Mouse (Mus musculus) forebrain, embryonic 15.5 days (tissue): Measurements from ENCODE around the gene Me3. TPM values are rescaled to one million over a fixed set of nuclear protein-coding genes. Genes with fewer than 3 reads are reported as not detected.

Source experiments
- ATAC-seq: fragments of 200-750 bp; cut with Nextera tagmentation; replicated peaks from 2 replicates; pipeline ENCODE4 v1.8.0; 2017; ENCODE audit warnings: mild to moderate bottlenecking, moderate TSS enrichment, moderate library complexity
- H3K27ac ChIP-seq: fragments of 300-500 bp; sonication (generic); replicated peaks from 2 replicates; pipeline ENCODE4 v1.5.1; 2015; ENCODE audit warnings: mild to moderate bottlenecking, inconsistent platforms
- H3K27me3 ChIP-seq: fragments of 300-500 bp; sonication (generic); 2 replicates; pipeline ENCODE4 v1.6.1; 2015; ENCODE audit warnings: inconsistent platforms
- H3K36me3 ChIP-seq: fragments of 300-500 bp; sonication (generic); 2 replicates; pipeline ENCODE4 v1.6.1; 2015; ENCODE audit warnings: mild to moderate bottlenecking, inconsistent platforms
- H3K4me1 ChIP-seq: fragments of 300-500 bp; sonication (generic); 2 replicates; pipeline ENCODE4 v1.6.1; 2015; ENCODE audit warnings: inconsistent platforms
- H3K4me2 ChIP-seq: fragments of 300-500 bp; sonication (generic); replicated peaks from 2 replicates; pipeline ENCODE4 v1.6.1; 2015; ENCODE audit warnings: mild to moderate bottlenecking, inconsistent platforms
- H3K4me3 ChIP-seq: fragments of 300-500 bp; sonication (generic); 2 replicates; pipeline ENCODE4 v1.5.1; 2015; ENCODE audit warnings: mild to moderate bottlenecking, inconsistent platforms
- H3K9ac ChIP-seq: fragments of 300-500 bp; sonication (generic); replicated peaks from 2 replicates; pipeline ENCODE4 v1.6.1; 2015; ENCODE audit warnings: mild to moderate bottlenecking, inconsistent platforms
- H3K9me3 ChIP-seq: fragments of 300-500 bp; sonication (generic); 2 replicates; pipeline ENCODE4 v1.6.1; 2016; ENCODE audit warnings: inconsistent platforms
- WGBS: fragments of 180-500 bp; shearing (Covaris S2); methylation state at CpG from one replicate; pipeline ENCODE4 v1.1.7; 2015; ENCODE audit warnings: mixed read lengths; 5-methylcytosine and 5-hydroxymethylcytosine counted together
- polyA plus RNA-seq: library from polyadenylated mRNA; unstranded; fragments of >200 nt; fragmentation: Nextera tagmentation; extraction: Ambion mirVana; gene quantifications from 2 replicates; pipeline ENCODE4 v1.2.1, GENCODE M21; 2015

The Me3 gene
- polyA plus RNA-seq, 1 experiment from 2014 or later = 3.1 TPM

DNA sequence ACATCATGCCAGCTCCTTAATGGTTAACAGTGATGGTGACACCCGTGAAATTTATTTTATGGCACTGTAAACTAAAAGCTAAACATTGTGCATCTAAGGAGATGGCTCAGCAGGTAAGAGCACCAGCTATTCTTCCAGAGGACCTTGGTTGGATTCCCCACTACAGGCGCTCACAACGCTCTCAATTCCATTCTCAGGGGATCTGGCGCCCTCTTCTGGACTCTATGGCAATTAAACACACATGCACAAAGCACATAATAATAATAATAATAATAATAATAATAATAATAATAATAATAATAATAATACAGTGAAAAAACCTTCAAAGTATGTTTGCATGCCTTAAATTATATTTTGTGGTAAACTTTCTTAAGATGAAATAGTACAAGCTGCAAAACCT, 259.7 kb downstream of the Me3 start:
- no peaks in the 10 kb centered on the region for H3K36me3 ChIP-seq
- H3K9me3 ChIP-seq = no peaks in the 10 kb centered on the region
- no peaks in the 10 kb centered on the region for H3K4me1 ChIP-seq
- 29% methylated on average over 4 of the region's 4 CpGs for WGBS
- no peak for ATAC-seq
- H3K4me2 ChIP-seq = no peak overlapping the region
- no peaks in the 10 kb centered on the region for H3K27me3 ChIP-seq
- no peak overlapping the region for H3K4me3 ChIP-seq
- no peak overlapping the region for H3K27ac ChIP-seq
- no peak overlapping the region for H3K9ac ChIP-seq

DNA sequence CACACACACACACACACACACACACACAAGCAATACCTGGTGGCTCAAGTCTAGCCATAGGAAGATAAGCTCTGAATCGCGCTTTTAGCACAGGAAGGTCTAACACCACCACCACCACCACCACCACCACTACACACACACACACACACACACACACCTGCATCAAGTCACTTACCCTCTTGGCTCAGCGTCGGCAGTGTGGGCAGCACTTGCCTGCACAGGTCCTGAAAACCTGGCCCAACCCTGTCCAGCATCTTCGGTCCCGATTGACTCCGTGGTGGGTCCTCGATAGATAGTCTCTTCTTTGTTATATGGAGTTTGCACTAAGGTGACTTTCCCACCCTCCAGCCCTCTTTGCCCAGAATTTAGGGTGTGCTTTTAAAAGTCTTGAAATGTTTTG, 270.8 kb downstream of the Me3 start:
- Histone ChIP-seq H3K36me3 (no peaks in the 10 kb centered on the region), H3K4me1 (no peaks in the 10 kb centered on the region), H3K27me3 (no peaks in the 10 kb centered on the region), H3K4me3 (no peak overlapping the region), H3K27ac (no peak overlapping the region), H3K9ac (no peak overlapping the region), H3K9me3 (no peaks in the 10 kb centered on the region), H3K4me2 (no peak overlapping the region)
- 82% methylated on average over 8 of the region's 8 CpGs for WGBS
- ATAC-seq = no peak

DNA sequence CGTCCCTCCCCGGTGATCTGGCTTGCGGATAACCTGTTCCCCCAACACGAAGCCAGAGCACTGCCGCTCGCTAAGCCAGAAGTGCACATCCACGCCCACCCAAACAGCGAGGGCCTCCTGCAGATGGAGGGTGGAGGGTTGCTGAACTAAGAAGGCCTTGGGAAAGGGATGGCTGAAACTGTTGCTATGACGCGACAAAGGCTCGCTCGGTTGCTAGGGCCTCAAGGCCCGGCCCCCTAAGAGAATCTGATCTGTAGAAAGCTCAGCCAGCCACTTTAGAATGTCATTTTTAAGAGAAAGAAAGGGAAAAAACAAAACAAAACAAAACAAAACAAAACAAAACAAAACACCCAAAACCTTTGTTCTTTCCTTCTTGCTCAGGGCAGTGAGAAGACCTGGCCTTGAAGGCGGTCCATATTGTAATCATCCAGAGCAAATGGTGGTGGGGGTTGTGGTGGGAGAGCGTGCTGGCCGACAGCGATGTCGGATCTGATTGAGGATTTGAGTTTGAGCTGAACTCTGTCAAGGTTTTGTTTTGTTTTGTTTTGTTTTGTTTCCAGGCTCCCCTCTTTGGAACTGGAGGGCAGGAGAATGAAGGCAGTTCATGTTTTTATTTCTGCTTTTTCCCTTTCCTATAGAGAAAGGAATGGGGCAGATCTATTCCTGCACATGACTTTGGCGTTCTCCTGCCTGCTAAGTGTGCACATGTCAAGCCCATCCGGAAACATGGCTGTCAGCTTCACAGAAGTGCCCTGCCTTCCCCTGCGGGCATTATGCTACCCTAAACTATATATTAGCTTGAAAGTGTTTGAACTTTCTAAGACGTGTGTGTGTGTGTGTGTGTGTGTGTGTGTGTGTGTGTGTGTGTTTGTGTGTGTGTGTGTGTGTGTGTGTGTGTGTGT, 271.5 kb downstream of the Me3 start, which contains the start of gene Ccdc81:
Gene Ccdc81, minus strand, starts transcription at position 188 of the 902 bp plus-strand sequence.
- Histone ChIP-seq H3K9me3 (no peaks in the 10 kb centered on the region), H3K27ac (no peak within 1 kb of the TSS), H3K36me3 (no peaks in the 10 kb centered on the region), H3K4me1 (no peaks in the 10 kb centered on the region), H3K4me2 (peak within 1 kb of the TSS; percentile 28), H3K27me3 (no peaks in the 10 kb centered on the region), H3K9ac (no peak within 1 kb of the TSS), H3K4me3 (no peak within 1 kb of the TSS)
- 29% methylated on average over 22 of the region's 22 CpGs for WGBS
- peak; percentile 82 for ATAC-seq

Other genes with a start within 250 kb of the Me3 start
- gene Tmem135, start 228.2 kb upstream of the Me3 start, polyA plus RNA-seq = 22.7 and 25.4 TPM in 2 replicates
- gene Fzd4, start 228.0 kb upstream of the Me3 start, polyA plus RNA-seq = 1.3 and 1.5 TPM in 2 replicates
- 10.6 and 12.5 TPM in 2 replicates for gene Prss23, start 105.2 kb upstream of the Me3 start, polyA plus RNA-seq